Mouse (Mus musculus) kidney, adult 2 months (tissue): ENCODE data around the gene Tsc22d3.

ENCODE experiments used
- CTCF ChIP-seq: fragments of 200-500 bp; conservative IDR thresholded peaks from 2 replicates; pipeline ENCODE4 v1.5.1; 2011; ENCODE audit warnings: low read depth, mild to moderate bottlenecking, control low read depth, low read length, moderate library complexity, mixed read lengths; ENCODE audit not compliant: insufficient read depth, insufficient read length
- POLR2A ChIP-seq: fragments of 200-500 bp; IDR thresholded peaks from one replicate; pipeline ENCODE4 v1.6.1; 2011; ENCODE audit warnings: low read depth, low read length, control low read depth

- TF ChIP-seq CTCF = no peak
- TF ChIP-seq POLR2A = no peak
Measured at GRCm38 (mm10) chrX:140510696-140511429, 89.6 kb downstream of the Tsc22d3 start.
